Mouse (Mus musculus): ENCODE data around the gene A730049H05Rik.

DNA sequence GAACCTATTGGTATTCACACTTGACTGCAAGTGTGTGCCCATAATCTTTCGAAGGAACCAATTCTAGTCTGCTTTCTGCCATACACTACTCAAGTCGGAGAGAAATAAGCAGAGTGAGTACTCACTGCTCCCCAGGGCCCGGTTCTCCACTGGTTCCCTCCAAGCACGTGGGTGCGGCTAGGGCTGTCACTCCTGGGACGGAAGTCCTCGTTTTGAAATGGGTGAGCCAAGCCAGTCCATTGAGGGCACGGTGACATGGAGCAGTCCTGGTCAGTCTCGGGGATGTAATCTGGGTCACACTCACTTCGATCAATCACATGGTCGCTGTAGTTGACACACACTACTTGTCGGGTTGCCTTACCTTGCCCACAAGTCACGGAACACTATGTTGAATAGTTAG lies 41.5 kb downstream of the A730049H05Rik start:
- no peak for TF ChIP-seq POLR2A (IDR thresholded peaks at IDR 0.05; ENCODE audit: borderline replicate concordance, insufficient read depth, low read length)
- TF ChIP-seq CTCF (IDR thresholded peaks at IDR 0.05; ENCODE audit: borderline replicate concordance, insufficient read depth, low read depth, low read length) = no peak

All from cerebellum, adult 2 months (tissue).